Mouse (Mus musculus): ENCODE measurements around the gene Kcmf1. TPM values are rescaled to one million over a fixed set of nuclear protein-coding genes. Genes with fewer than 3 reads are reported as not detected.
"Not testable (repeated sequence)": the region's sequence is repeated elsewhere in the genome, so short reads cannot be mapped to it uniquely, and the experiment has no call there.

The Kcmf1 gene
- polyA plus RNA-seq, 1 experiment, result 56.7 TPM

DNA sequence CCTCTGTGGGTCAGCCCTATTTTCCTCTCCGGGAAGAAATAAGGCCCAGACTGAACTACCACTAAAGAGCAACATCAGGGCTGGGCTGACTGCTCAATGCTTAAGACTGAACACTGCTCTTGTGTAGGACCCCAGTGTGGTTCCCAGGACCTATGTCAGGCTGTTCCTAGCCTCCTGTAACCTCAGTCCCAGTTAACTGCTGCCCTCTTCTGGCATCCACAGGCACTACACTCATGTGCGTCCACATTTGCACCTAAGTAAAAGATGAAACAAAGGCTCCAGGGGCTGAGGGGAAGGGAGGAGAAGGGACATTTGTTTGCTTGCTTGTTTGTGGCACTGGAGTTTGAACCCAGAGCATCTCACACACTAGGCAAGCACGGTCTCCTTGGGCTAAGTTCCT lies 70.9 kb downstream of the Kcmf1 start:
- no peaks in the 10 kb centered on the region for H3K79me2 ChIP-seq (ENCODE audit: control insufficient read depth, insufficient read depth)
- H3K36me3 ChIP-seq (ENCODE audit: control insufficient read depth, insufficient read depth), result no peaks in the 10 kb centered on the region
- no peak overlapping the region for H3ac ChIP-seq (ENCODE audit: control insufficient read depth, insufficient read length, low read depth)
- H3K4me3 ChIP-seq (ENCODE audit: insufficient read depth, poor library complexity, severe bottlenecking), result no peak overlapping the region
- no peaks in the 10 kb centered on the region for H3K27me3 ChIP-seq (ENCODE audit: control insufficient read depth, insufficient read depth, insufficient read length)
- peak; percentile 12 for TF ChIP-seq CTCF (IDR thresholded peaks at IDR 0.05; ENCODE audit: control insufficient read depth, insufficient read depth, insufficient read length)
- no peak for TF ChIP-seq FOSL1 (IDR thresholded peaks at IDR 0.05; ENCODE audit: insufficient read depth, low read length, poor library complexity, severe bottlenecking)
- no peaks in the 10 kb centered on the region for H3K79me3 ChIP-seq (ENCODE audit: low read depth)

DNA sequence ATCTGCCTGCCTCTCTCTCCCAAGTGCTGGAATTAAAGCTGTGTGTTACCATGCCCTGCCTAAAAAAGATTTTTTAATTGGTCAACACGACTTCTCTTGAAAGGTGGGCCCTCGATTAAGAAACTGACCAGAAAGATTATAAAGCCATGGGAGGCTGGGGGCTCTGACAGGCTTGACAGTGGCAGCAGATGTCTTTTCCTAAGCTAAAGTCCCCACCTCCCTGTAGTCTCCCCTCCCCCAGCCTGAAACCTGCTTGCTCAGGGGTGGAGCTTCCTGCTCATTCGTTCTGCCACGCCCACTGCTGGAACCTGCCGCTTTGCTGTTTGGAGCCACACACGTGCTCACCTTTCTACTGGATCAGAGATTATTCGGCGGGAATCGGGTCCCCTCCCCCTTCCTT lies 71.7 kb downstream of the Kcmf1 start:
- H3K36me3 ChIP-seq (ENCODE audit: control insufficient read depth, insufficient read depth); H3K79me3 ChIP-seq (ENCODE audit: low read depth); H3K79me2 ChIP-seq (ENCODE audit: control insufficient read depth, insufficient read depth); H3K4me3 ChIP-seq (ENCODE audit: insufficient read depth, poor library complexity, severe bottlenecking); H3K27me3 ChIP-seq (ENCODE audit: control insufficient read depth, insufficient read depth, insufficient read length); H3ac ChIP-seq (ENCODE audit: control insufficient read depth, insufficient read length, low read depth): not testable (repeated sequence)

DNA sequence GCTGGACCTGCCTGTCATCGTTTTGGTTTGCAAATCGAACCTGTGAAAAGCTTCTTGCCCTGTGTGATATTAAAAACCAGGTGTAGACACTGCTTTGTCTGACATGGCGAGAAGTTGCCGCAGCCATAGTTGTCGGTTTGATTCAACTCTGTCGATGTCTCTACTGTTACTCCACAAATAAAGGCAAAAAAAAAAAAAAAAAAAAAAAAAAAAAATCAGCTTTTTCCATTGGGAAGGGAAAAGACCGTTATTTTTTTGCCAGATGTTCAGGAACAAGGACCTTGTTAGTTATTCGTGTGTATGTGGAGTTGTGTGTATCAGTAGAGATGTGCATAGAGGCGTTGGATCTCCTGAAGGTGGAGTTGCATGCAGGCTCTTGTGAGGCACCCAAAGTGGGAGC lies 74.0 kb downstream of the Kcmf1 start:
- Histone ChIP-seq H3ac (ENCODE audit: control insufficient read depth, insufficient read length, low read depth) (no peak overlapping the region), H3K79me3 (ENCODE audit: low read depth) (no peaks in the 10 kb centered on the region), H3K79me2 (ENCODE audit: control insufficient read depth, insufficient read depth) (no peaks in the 10 kb centered on the region), H3K4me3 (ENCODE audit: insufficient read depth, poor library complexity, severe bottlenecking) (no peak overlapping the region), H3K36me3 (ENCODE audit: control insufficient read depth, insufficient read depth) (no peaks in the 10 kb centered on the region), H3K27me3 (ENCODE audit: control insufficient read depth, insufficient read depth, insufficient read length) (no peaks in the 10 kb centered on the region)
- TF ChIP-seq CTCF (IDR thresholded peaks at IDR 0.05; ENCODE audit: control insufficient read depth, insufficient read depth, insufficient read length) (no peak), CEBPB (IDR thresholded peaks at IDR 0.05; ENCODE audit: low read depth) (no peak), MAX (IDR thresholded peaks at IDR 0.05) (no peak), MYOG (IDR thresholded peaks at IDR 0.05; ENCODE audit: control insufficient read depth, extremely low read depth, insufficient read length) (no peak), MYOD1 (IDR thresholded peaks at IDR 0.05; ENCODE audit: control insufficient read depth, insufficient read length, low read depth) (no peak), FOSL1 (IDR thresholded peaks at IDR 0.05; ENCODE audit: insufficient read depth, low read length, poor library complexity, severe bottlenecking) (no peak), USF1 (IDR thresholded peaks at IDR 0.05; ENCODE audit: low read depth) (no peak)

DNA sequence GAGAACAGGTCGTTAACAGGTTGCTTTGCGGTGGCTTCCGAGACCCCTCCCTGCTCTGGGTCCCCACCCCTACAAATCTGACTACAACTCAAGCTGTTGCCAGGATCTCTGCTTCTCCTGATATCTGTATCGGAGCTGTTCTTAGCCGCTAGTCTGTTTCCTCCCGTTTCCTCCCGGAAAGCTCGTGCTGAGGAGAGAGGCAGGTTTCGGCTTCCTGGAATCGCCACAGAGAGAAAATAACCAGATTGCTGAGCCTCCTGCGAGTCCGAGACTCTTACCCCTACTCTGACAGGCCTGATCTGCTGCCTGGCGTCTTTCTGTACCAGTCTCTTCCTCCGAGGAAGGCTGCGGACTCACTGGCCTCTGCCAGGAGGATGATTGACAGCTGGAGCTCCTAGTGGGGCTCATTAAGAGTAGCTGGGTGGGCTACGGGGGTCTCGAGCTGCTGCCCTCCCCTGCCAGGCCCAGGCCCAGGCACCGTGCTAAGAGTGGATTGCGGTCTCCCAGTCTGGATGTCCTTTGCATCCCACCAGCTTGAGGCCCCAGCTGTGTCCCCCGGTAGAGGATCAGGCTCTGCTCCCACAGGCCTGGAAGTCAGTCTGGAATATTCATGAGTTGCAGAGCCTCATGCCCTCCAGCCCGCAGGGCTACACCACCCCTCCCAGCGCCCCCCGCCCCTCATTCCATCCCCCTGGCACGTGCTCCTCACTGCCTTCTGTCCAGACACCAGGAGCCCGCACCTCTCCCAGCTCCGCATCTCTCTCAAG lies 74.6 kb downstream of the Kcmf1 start:
- Histone ChIP-seq H3K79me3 (ENCODE audit: low read depth) (no peaks in the 10 kb centered on the region), H3K36me3 (ENCODE audit: control insufficient read depth, insufficient read depth) (no peaks in the 10 kb centered on the region), H3K79me2 (ENCODE audit: control insufficient read depth, insufficient read depth) (no peaks in the 10 kb centered on the region), H3K4me3 (ENCODE audit: insufficient read depth, poor library complexity, severe bottlenecking) (no peak overlapping the region), H3K27me3 (ENCODE audit: control insufficient read depth, insufficient read depth, insufficient read length) (no peaks in the 10 kb centered on the region), H3ac (ENCODE audit: control insufficient read depth, insufficient read length, low read depth) (no peak overlapping the region)
- TF ChIP-seq MYOD1 (IDR thresholded peaks at IDR 0.05; ENCODE audit: control insufficient read depth, insufficient read length, low read depth), result no peak
- TF ChIP-seq MAX (IDR thresholded peaks at IDR 0.05), result no peak
- TF ChIP-seq MYOG (IDR thresholded peaks at IDR 0.05; ENCODE audit: control insufficient read depth, extremely low read depth, insufficient read length), result no peak
- TF ChIP-seq FOSL1 (IDR thresholded peaks at IDR 0.05; ENCODE audit: insufficient read depth, low read length, poor library complexity, severe bottlenecking), result no peak
- no peak for TF ChIP-seq CEBPB (IDR thresholded peaks at IDR 0.05; ENCODE audit: low read depth)
- no peak for TF ChIP-seq CTCF (IDR thresholded peaks at IDR 0.05; ENCODE audit: control insufficient read depth, insufficient read depth, insufficient read length)
- TF ChIP-seq USF1 (IDR thresholded peaks at IDR 0.05; ENCODE audit: low read depth), result no peak

DNA sequence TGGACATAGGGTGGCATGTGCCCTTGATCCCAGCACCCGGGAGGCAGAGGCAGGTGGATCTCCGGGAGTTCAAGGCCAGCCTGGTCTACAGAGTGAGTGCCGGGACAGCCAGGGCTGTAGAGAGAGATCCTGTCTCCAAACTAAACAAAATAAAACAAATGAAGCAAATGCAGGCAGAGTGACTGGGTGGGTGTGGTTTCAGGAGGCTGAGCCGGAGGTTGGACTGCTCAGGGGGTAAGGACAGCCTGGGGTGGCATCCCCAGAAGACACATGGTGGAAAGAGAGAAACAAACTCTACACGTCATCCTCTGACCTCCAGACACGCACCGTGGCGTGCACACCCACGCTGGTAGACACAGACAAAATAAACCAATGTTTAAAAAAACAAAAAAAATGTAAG lies 86.3 kb downstream of the Kcmf1 start:
- Histone ChIP-seq H3ac (ENCODE audit: control insufficient read depth, insufficient read length, low read depth) (no peak overlapping the region), H3K79me2 (ENCODE audit: control insufficient read depth, insufficient read depth) (no peaks in the 10 kb centered on the region), H3K36me3 (ENCODE audit: control insufficient read depth, insufficient read depth) (no peaks in the 10 kb centered on the region), H3K4me3 (ENCODE audit: insufficient read depth, poor library complexity, severe bottlenecking) (no peak overlapping the region), H3K27me3 (ENCODE audit: control insufficient read depth, insufficient read depth, insufficient read length) (no peaks in the 10 kb centered on the region), H3K79me3 (ENCODE audit: low read depth) (no peaks in the 10 kb centered on the region)
- TF ChIP-seq MAX (IDR thresholded peaks at IDR 0.05), result no peak
- no peak for TF ChIP-seq CEBPB (IDR thresholded peaks at IDR 0.05; ENCODE audit: low read depth)
- no peak for TF ChIP-seq MYOD1 (IDR thresholded peaks at IDR 0.05; ENCODE audit: control insufficient read depth, insufficient read length, low read depth)
- no peak for TF ChIP-seq MYOG (IDR thresholded peaks at IDR 0.05; ENCODE audit: control insufficient read depth, extremely low read depth, insufficient read length)
- TF ChIP-seq USF1 (IDR thresholded peaks at IDR 0.05; ENCODE audit: low read depth), result no peak
- TF ChIP-seq CTCF (IDR thresholded peaks at IDR 0.05; ENCODE audit: control insufficient read depth, insufficient read depth, insufficient read length), result no peak
- TF ChIP-seq FOSL1 (IDR thresholded peaks at IDR 0.05; ENCODE audit: insufficient read depth, low read length, poor library complexity, severe bottlenecking), result no peak

DNA sequence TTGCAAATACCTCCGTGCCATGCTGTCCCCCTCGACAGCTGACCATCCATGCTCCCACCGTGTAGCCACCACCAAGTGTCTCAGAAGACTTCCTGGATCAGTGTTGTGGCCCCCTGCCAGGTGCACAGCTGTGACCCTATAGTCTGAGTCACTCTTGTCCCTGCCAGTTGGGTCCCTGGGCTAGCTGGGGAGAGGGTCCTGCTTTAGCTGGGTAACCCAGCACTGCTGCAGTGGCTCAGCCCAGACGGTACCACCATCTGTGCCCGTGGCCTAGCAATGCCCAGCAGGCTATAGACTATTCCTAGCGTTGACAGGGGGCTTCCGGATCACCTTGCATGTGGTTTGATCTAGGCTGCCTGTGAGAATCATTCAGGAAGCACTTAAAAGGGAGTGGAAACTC lies 89.5 kb downstream of the Kcmf1 start:
- no peaks in the 10 kb centered on the region for H3K27me3 ChIP-seq (ENCODE audit: control insufficient read depth, insufficient read depth, insufficient read length)
- no peaks in the 10 kb centered on the region for H3K79me2 ChIP-seq (ENCODE audit: control insufficient read depth, insufficient read depth)
- TF ChIP-seq USF1 (IDR thresholded peaks at IDR 0.05; ENCODE audit: low read depth) (no peak), MYOD1 (IDR thresholded peaks at IDR 0.05; ENCODE audit: control insufficient read depth, insufficient read length, low read depth) (peak; percentile 71), MAX (IDR thresholded peaks at IDR 0.05) (no peak), MYOG (IDR thresholded peaks at IDR 0.05; ENCODE audit: control insufficient read depth, extremely low read depth, insufficient read length) (no peak), CEBPB (IDR thresholded peaks at IDR 0.05; ENCODE audit: low read depth) (no peak)
- H3ac ChIP-seq (ENCODE audit: control insufficient read depth, insufficient read length, low read depth), result no peak overlapping the region
- no peaks in the 10 kb centered on the region for H3K36me3 ChIP-seq (ENCODE audit: control insufficient read depth, insufficient read depth)
- no peak overlapping the region for H3K4me3 ChIP-seq (ENCODE audit: insufficient read depth, poor library complexity, severe bottlenecking)
- no peaks in the 10 kb centered on the region for H3K79me3 ChIP-seq (ENCODE audit: low read depth)
